ENCODE assay signal across 50 mouse cellular contexts in the genomic region with DNA sequence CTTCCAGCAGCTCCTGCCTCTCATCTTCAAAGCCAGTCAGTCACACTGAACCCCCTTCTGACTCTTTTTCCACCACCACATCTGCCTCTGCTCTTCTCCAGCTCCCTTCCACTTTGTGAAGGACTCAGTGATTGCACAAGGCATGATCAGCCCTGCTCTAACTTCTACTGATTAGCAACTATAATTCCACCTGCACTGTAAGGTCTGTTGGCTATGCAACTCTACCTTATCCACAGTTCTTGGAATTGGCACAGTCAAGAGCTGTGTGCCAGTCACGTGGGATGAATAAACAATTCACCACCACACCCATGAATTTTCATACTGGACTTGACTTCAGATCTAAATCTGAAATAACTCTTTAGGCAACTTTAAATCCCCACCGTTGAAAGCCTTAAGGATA. TPM values are rescaled to one million over a fixed set of nuclear protein-coding genes. Genes with fewer than 3 reads are reported as not detected.
"Had no signal": no experiment of that assay in that cellular context is flagged by ENCODE, and none has a peak within 500 bp of the region (broad histone marks: within the 10 kb centered on the region; RNA-seq: fewer than 3 reads in every experiment).

No protein-coding gene starts in this region.

- H3K9me3 ChIP-seq: heart, embryonic 10.5 days; heart, embryonic 12.5 days; heart, embryonic 13.5 days; heart, embryonic 15.5 days; hindbrain, embryonic 10.5 days; hindbrain, embryonic 12.5 days; hindbrain, embryonic 13.5 days; hindbrain, embryonic 15.5 days; kidney, embryonic 15.5 days had no signal

- H3K27me3 ChIP-seq: heart, embryonic 12.5 days; heart, embryonic 13.5 days; heart, embryonic 15.5 days; hindbrain, embryonic 12.5 days; hindbrain, embryonic 13.5 days; hindbrain, embryonic 15.5 days; kidney, embryonic 15.5 days had no signal

- H3K4me2 ChIP-seq: heart, embryonic 11.5 days; heart, embryonic 12.5 days; heart, embryonic 13.5 days; heart, embryonic 15.5 days; hindbrain, embryonic 12.5 days; hindbrain, embryonic 13.5 days; hindbrain, embryonic 14.5 days; hindbrain, embryonic 15.5 days; kidney, embryonic 15.5 days had no signal

- H3K4me3 ChIP-seq: heart, adult 2 months; heart, embryonic 10.5 days; heart, embryonic 12.5 days; heart, embryonic 13.5 days; heart, embryonic 15.5 days; hindbrain, embryonic 10.5 days; hindbrain, embryonic 12.5 days; hindbrain, embryonic 13.5 days; hindbrain, embryonic 15.5 days; kidney, embryonic 15.5 days; layer of hippocampus, adult 2 months had no signal

- H3K9ac ChIP-seq: heart, embryonic 12.5 days; heart, embryonic 13.5 days; heart, embryonic 15.5 days; hindbrain, embryonic 12.5 days; hindbrain, embryonic 13.5 days; hindbrain, embryonic 14.5 days; hindbrain, embryonic 15.5 days; kidney, embryonic 15.5 days had no signal

- ATAC-seq: hindbrain, embryonic 16.5 days; hindbrain, postnatal 0 days; inflammation-experienced regulatory T-cells, adult 6 months had no signal

- H3K4me1 ChIP-seq: heart, embryonic 15.5 days; hindbrain, embryonic 10.5 days; hindbrain, embryonic 12.5 days; hindbrain, embryonic 13.5 days; hindbrain, embryonic 15.5 days; kidney, embryonic 15.5 days had no signal

- H3K27ac ChIP-seq: heart, adult 2 months; heart, embryonic 10.5 days; heart, embryonic 13.5 days; heart, embryonic 15.5 days; hindbrain, embryonic 10.5 days; hindbrain, embryonic 12.5 days; hindbrain, embryonic 13.5 days; hindbrain, embryonic 14.5 days; hindbrain, embryonic 15.5 days; hindbrain, postnatal 0 days; kidney, embryonic 15.5 days; kidney, postnatal 0 days; layer of hippocampus, adult 2 months had no signal

- DNase-seq: heart, adult 2 months; heart, postnatal 10 days; heart, postnatal 14 days; heart, postnatal 36 days; heart, postnatal 4 days; kidney, adult 11 months; kidney, adult 18-20 months; kidney, adult 2 months; kidney, adult 8-10 months; kidney, adult 9 months; kidney, postnatal 10 days; kidney, postnatal 14 days; kidney, postnatal 25 days; kidney, postnatal 36 days; kidney, postnatal 4 days; layer of hippocampus, adult 9-11 months; layer of hippocampus, postnatal 36 days had no signal

- H3K36me3 ChIP-seq: heart, embryonic 15.5 days; hindbrain, embryonic 10.5 days; hindbrain, embryonic 12.5 days; hindbrain, embryonic 13.5 days; hindbrain, embryonic 15.5 days; kidney, embryonic 15.5 days had no signal

RNA-seq across cellular contexts. Expression of a gene that starts 36.6 kb away (rescaled TPM):
- total RNA-seq: heart, adult 2 months; heart, adult 8-10 months; heart, postnatal 10 days; heart, postnatal 14 days; heart, postnatal 25 days; heart, postnatal 36 days; heart, postnatal 4 days; hematopoietic stem cell, adult 5-6 weeks; hindbrain, postnatal 0 days; layer of hippocampus, adult 18-20 months; layer of hippocampus, adult 2 months; layer of hippocampus, adult 8-10 months; layer of hippocampus, postnatal 10 days; layer of hippocampus, postnatal 14 days; layer of hippocampus, postnatal 25 days; layer of hippocampus, postnatal 36 days; left cerebral cortex, adult 18-20 months had no signal
- polyA plus RNA-seq: heart, adult 2 months; heart, embryonic 10.5 days; heart, embryonic 11.5 days; heart, embryonic 12.5 days; heart, embryonic 14.5 days; heart, embryonic 15.5 days; heart, embryonic 16.5 days; heart, postnatal 0 days; hindbrain, embryonic 10.5 days; hindbrain, embryonic 11.5 days; hindbrain, embryonic 12.5 days; hindbrain, embryonic 13.5 days; hindbrain, embryonic 14.5 days; hindbrain, embryonic 15.5 days; hindbrain, embryonic 16.5 days; hindbrain, postnatal 0 days; inflammation-experienced regulatory T-cells, adult 6 months; intestine, embryonic 14.5 days; kidney, adult 2 months; kidney, embryonic 14.5 days; kidney, embryonic 15.5 days; kidney, embryonic 16.5 days; kidney, postnatal 0 days; large intestine, adult 2 months had no signal
